In genomic region chr6:114174398-114175140, GRCm38 (mm10) we compare ENCODE assay signal across 17 mouse cellular contexts. TPM values are rescaled to one million over a fixed set of nuclear protein-coding genes. Genes with fewer than 3 reads are reported as not detected.
DNase-seq lines count a peak whose midpoint lies in the region; ATAC-seq lines count a peak whose summit lies in the region.
"Had no signal": no experiment of that assay in that cellular context is flagged by ENCODE, and none has a peak within 500 bp of the region (broad histone marks: within the 10 kb centered on the region; RNA-seq: fewer than 3 reads in every experiment).

No protein-coding gene starts in this region.

- 11% methylated on average over 9 of the region's 9 CpGs for WGBS in kidney, embryonic 16.5 days
- WGBS in embryonic facial prominence, embryonic 14.5 days: 2% methylated on average over 9 of the region's 9 CpGs
- 2% methylated on average over 9 of the region's 9 CpGs for WGBS in hindbrain, embryonic 14.5 days
- 14% methylated on average over 9 of the region's 9 CpGs for WGBS in neural tube, embryonic 11.5 days

- no peaks in the 10 kb centered on the region; the same call in 1 of the 2 replicates for H3K27me3 ChIP-seq in kidney, embryonic 16.5 days (ENCODE audit: insufficient read depth, low read length)
- peaks cover 5% of the 10 kb centered on the region for H3K27me3 ChIP-seq in embryonic facial prominence, embryonic 14.5 days (replicated peaks; ENCODE audit: control insufficient read depth, insufficient read depth, low read length)
- H3K27me3 ChIP-seq in hindbrain, embryonic 14.5 days (ENCODE audit: control insufficient read depth, insufficient read depth, low read length): peaks cover 25% of the 10 kb centered on the region
- peaks cover 23% of the 10 kb centered on the region for H3K27me3 ChIP-seq in neural tube, embryonic 11.5 days (ENCODE audit: control insufficient read depth, insufficient read depth, low read length)

- H3K36me3 ChIP-seq in kidney, embryonic 16.5 days (ENCODE audit: insufficient read depth, low read length): no peaks in the 10 kb centered on the region
- H3K36me3 ChIP-seq in embryonic facial prominence, embryonic 14.5 days (ENCODE audit: control insufficient read depth, insufficient read depth, low read length): no peaks in the 10 kb centered on the region
- H3K36me3 ChIP-seq in hindbrain, embryonic 14.5 days (replicated peaks; ENCODE audit: control insufficient read depth, insufficient read depth): no peaks in the 10 kb centered on the region
- H3K36me3 ChIP-seq in neural tube, embryonic 11.5 days (ENCODE audit: control insufficient read depth, insufficient read depth, low read length): no peaks in the 10 kb centered on the region
- H3K36me3 ChIP-seq: embryonic facial prominence, embryonic 15.5 days; liver, embryonic 13.5 days had no signal

- H3K4me3 ChIP-seq in kidney, embryonic 16.5 days (ENCODE audit: low read length): no peak overlapping the region
- no peak overlapping the region for H3K4me3 ChIP-seq in embryonic facial prominence, embryonic 14.5 days (ENCODE audit: low read depth, low read length)
- H3K4me3 ChIP-seq in hindbrain, embryonic 14.5 days (replicated peaks; ENCODE audit: low read length): no peak overlapping the region
- H3K4me3 ChIP-seq in neural tube, embryonic 11.5 days (ENCODE audit: low read depth, low read length): no peak overlapping the region
- H3K4me3 ChIP-seq: embryonic facial prominence, embryonic 15.5 days; liver, embryonic 13.5 days had no signal

- H3K27ac ChIP-seq in kidney, embryonic 16.5 days (ENCODE audit: low read length): no peak overlapping the region
- no peak overlapping the region for H3K27ac ChIP-seq in embryonic facial prominence, embryonic 14.5 days (replicated peaks; ENCODE audit: low read depth, low read length)
- peak overlapping the region; percentile 16 for H3K27ac ChIP-seq in hindbrain, embryonic 14.5 days
- H3K27ac ChIP-seq in neural tube, embryonic 11.5 days (ENCODE audit: low read depth, low read length): no peak overlapping the region
- H3K27ac ChIP-seq: embryonic facial prominence, embryonic 15.5 days; liver, embryonic 13.5 days had no signal

- peaks cover 10% of the 10 kb centered on the region; the same call in 1 of the 2 replicates for H3K4me1 ChIP-seq in kidney, embryonic 16.5 days (ENCODE audit: insufficient read depth, low read length)
- no peaks in the 10 kb centered on the region for H3K4me1 ChIP-seq in embryonic facial prominence, embryonic 14.5 days (ENCODE audit: control insufficient read depth, insufficient read depth, low read length)
- peaks cover 16% of the 10 kb centered on the region for H3K4me1 ChIP-seq in hindbrain, embryonic 14.5 days (replicated peaks; ENCODE audit: control insufficient read depth, insufficient read depth, low read length)
- H3K4me1 ChIP-seq in neural tube, embryonic 11.5 days (ENCODE audit: control insufficient read depth, insufficient read depth, low read length): peaks cover 10% of the 10 kb centered on the region
- H3K4me1 ChIP-seq: embryonic facial prominence, embryonic 15.5 days; liver, embryonic 13.5 days had no signal

- ATAC-seq in kidney, embryonic 16.5 days (ENCODE audit: low FRiP score, low TSS enrichment): peak; percentile 83; the same call in 1 of the 2 replicates
- ATAC-seq in embryonic facial prominence, embryonic 14.5 days (ENCODE audit: low read depth): peak; percentile 47; the same call in 1 of the 2 replicates
- peak; percentile 74; the same call in 1 of the 2 replicates for ATAC-seq in hindbrain, embryonic 14.5 days (ENCODE audit: low FRiP score)
- no peak for ATAC-seq in neural tube, embryonic 11.5 days (ENCODE audit: insufficient read depth, low FRiP score, low TSS enrichment)
- ATAC-seq: intestine, postnatal 0 days had no signal

- no peaks in the 10 kb centered on the region for H3K9me3 ChIP-seq in kidney, embryonic 16.5 days (ENCODE audit: low read length)
- no peaks in the 10 kb centered on the region for H3K9me3 ChIP-seq in embryonic facial prominence, embryonic 14.5 days (ENCODE audit: control insufficient read depth, low read length)
- no peaks in the 10 kb centered on the region for H3K9me3 ChIP-seq in hindbrain, embryonic 14.5 days (ENCODE audit: control insufficient read depth, low read length)
- no peaks in the 10 kb centered on the region for H3K9me3 ChIP-seq in neural tube, embryonic 11.5 days (ENCODE audit: control insufficient read depth, low read length)
- H3K9me3 ChIP-seq: embryonic facial prominence, embryonic 15.5 days; liver, embryonic 13.5 days had no signal

- no peak for DNase-seq in kidney, postnatal 4 days
- no peak for DNase-seq in embryonic facial prominence, embryonic 14.5 days (ENCODE audit: low spot score)
- peak; percentile 29 for DNase-seq in hindbrain, embryonic 14.5 days (ENCODE audit: low spot score)
- no peak for DNase-seq in neural tube, embryonic 11.5 days (ENCODE audit: low spot score)
- DNase-seq in adrenal gland, postnatal 36 days: no peak
- DNase-seq in urinary bladder, adult 2 months (ENCODE audit: low spot score): no peak
- no peak for DNase-seq in adrenal gland, postnatal 14 days
- DNase-seq: adrenal gland, adult 8-10 months; cerebellum, adult 11 months; liver, embryonic 13.5 days; spleen, adult 18-20 months had no signal

- no peak overlapping the region for H3K9ac ChIP-seq in kidney, embryonic 16.5 days (replicated peaks; ENCODE audit: low read length)
- no peak overlapping the region for H3K9ac ChIP-seq in embryonic facial prominence, embryonic 14.5 days (ENCODE audit: low read depth, low read length)
- H3K9ac ChIP-seq in hindbrain, embryonic 14.5 days: 0 out of 2 replicates have a peak overlapping the region, but pooled peaks have one; percentile 29
- no peak overlapping the region; the same call in 1 of the 2 replicates for H3K9ac ChIP-seq in neural tube, embryonic 11.5 days (ENCODE audit: low read length)
- H3K9ac ChIP-seq: embryonic facial prominence, embryonic 15.5 days; liver, embryonic 13.5 days had no signal

- peak overlapping the region; percentile 13 for H3K4me2 ChIP-seq in kidney, embryonic 16.5 days (replicated peaks; ENCODE audit: low read depth, low read length)
- H3K4me2 ChIP-seq in embryonic facial prominence, embryonic 14.5 days (ENCODE audit: low read depth, low read length): no peak overlapping the region
- H3K4me2 ChIP-seq in hindbrain, embryonic 14.5 days (replicated peaks): peak overlapping the region; percentile 40
- H3K4me2 ChIP-seq in neural tube, embryonic 11.5 days (ENCODE audit: low read depth): 0 out of 2 replicates have a peak overlapping the region, but pooled peaks have one; percentile 7
- H3K4me2 ChIP-seq: embryonic facial prominence, embryonic 15.5 days; liver, embryonic 13.5 days had no signal

RNA-seq across cellular contexts. Expression of gene Slc6a11, which starts 43.5 kb away (rescaled TPM):
- polyA plus RNA-seq in kidney, embryonic 16.5 days (2015; fragmentation: Nextera tagmentation; extraction: Ambion mirVana): 0.09 and 0.13 TPM in 2 replicates
- 0.45 and 0.70 TPM in 2 replicates for polyA plus RNA-seq in embryonic facial prominence, embryonic 14.5 days (2014; fragmentation: Nextera tagmentation; extraction: Ambion mirVana)
- polyA plus RNA-seq in hindbrain, embryonic 14.5 days (2014; fragmentation: Nextera tagmentation; extraction: Ambion mirVana): 64.0 and 78.9 TPM in 2 replicates
- 0.53 and 1.1 TPM in 2 replicates for polyA plus RNA-seq in neural tube, embryonic 11.5 days (2014; fragmentation: Nextera tagmentation; extraction: Ambion mirVana)
- total RNA-seq in adrenal gland, postnatal 36 days (2021): under 1 TPM in 1 of 2 experiments, not detected in 1; 0.13 TPM
- 0.10 and 0.21 TPM in 2 replicates for polyA plus RNA-seq in urinary bladder, adult 2 months (2012; rRNA removed)
- total RNA-seq in adrenal gland, postnatal 14 days (2021): 0.07 and 0.15 TPM in 2 replicates
- total RNA-seq: neutrophil, adult 5-6 weeks had no signal
- polyA plus RNA-seq: C2C12; heart, embryonic 14.5 days; intestine, postnatal 0 days had no signal

Comparison
In these comparisons a context has a peak if more than half of its experiments do, and no peak if none do; other contexts are left out.
1. RNA of gene Slc6a11, which starts 43.5 kb away (polyA plus RNA-seq): 64.0 to 78.9 TPM in hindbrain, embryonic 14.5 days; 0.53 to 1.1 TPM in neural tube, embryonic 11.5 days, 0.45 to 0.70 TPM in embryonic facial prominence, embryonic 14.5 days, 0.10 to 0.21 TPM in urinary bladder, adult 2 months and 0.09 to 0.13 TPM in kidney, embryonic 16.5 days; every median in the first group is over 10 times any median in the second.